Mouse (Mus musculus) lung, postnatal 25 days (tissue): ENCODE data around the gene Tent5c.
A peak's percentile ranks its signal among the peaks of the same experiment; 100 is the strongest.

Experiments
- DNase-seq: peaks from one replicate; pipeline ENCODE4 v3.0.0; 2022; ENCODE audit warnings: low spot score

The Tent5c gene

GRCm38 (mm10) chr3:100485390-100486132 is 3.6 kb downstream of the Tent5c start:
- DNase-seq = no peak

DNA sequence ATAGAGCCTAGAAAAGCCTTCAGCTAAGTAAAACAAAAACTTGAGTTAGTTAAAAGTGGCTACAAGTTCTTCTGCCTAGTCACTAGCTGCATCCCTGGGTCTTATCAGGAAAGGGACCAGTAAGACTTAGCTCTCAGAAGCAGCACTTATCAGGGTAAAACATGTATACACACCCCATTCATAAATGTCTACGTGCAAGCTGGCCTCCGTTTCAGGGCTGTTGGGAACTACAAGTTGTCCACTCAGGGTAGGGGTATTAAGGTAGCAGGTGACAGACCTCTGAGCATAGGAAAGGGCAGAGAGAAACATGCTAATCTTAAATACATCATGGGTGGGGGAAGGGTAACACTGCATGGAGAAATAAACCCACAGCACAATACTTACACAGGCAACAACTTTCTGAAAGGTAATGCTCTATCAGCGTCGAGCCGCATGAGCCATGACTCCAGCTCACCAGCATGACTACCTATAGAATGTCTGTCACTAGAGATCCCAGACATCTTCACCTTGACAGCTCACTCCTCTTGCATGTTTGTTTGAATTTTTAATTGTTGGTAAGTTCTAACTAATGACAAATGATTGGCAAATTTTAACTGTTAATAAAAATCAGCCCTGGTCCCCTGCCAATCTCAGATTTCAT is 6.0 kb downstream of the Tent5c start:
- no peak for DNase-seq

GRCm38 (mm10) chr3:100482324-100482911 is 6.7 kb downstream of the Tent5c start:
- DNase-seq = no peak

GRCm38 (mm10) chr3:100480251-100481005 is 8.7 kb downstream of the Tent5c start:
- no peak for DNase-seq

DNA sequence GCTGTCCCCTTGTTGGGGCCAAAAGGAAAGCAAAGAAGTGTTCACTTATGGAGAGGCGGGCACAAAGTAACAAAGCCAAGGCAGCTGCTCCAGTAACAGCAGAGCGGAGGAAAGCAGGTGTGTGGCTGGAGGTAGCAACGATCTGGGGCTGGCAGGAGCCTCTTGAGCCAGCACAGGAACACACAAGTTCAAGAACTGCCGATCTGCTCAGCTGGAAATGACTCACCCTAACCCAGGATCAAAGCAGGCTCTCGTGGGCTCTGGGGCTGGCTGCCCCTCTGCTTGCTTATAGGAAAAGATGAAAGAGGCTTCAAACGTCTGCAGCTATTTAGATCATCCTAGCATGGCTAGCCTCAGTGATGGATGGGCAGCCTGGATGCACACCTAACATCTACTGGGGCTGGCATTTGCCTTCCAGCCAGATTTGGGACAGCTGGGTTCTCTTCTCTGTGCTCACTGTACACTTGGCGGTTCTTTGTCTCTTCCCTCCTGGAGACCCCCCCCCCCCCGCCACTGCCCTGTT is 14.1 kb downstream of the Tent5c start:
- no peak for DNase-seq

DNA sequence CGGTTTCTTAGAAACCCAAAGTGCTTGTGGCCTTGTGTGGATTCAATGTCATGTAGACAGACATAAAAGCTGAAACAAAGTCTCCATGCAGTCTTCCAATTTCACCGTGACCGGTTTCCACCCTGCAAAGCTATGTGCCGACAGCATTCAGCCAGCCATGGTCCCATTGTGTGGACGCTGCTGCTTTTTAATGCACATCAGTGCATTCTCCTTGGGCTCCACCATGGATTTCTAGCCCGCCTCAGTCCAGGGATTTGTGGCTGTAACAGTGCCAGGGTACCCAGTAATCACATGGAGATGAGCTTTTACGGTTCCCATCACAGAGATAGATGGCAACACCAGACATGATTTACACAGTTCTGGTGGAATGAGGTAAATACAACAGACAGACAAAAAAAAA is 14.6 kb downstream of the Tent5c start:
- no peak for DNase-seq

GRCm38 (mm10) chr3:100473146-100473545 is 16.0 kb downstream of the Tent5c start:
- DNase-seq = no peak

DNA sequence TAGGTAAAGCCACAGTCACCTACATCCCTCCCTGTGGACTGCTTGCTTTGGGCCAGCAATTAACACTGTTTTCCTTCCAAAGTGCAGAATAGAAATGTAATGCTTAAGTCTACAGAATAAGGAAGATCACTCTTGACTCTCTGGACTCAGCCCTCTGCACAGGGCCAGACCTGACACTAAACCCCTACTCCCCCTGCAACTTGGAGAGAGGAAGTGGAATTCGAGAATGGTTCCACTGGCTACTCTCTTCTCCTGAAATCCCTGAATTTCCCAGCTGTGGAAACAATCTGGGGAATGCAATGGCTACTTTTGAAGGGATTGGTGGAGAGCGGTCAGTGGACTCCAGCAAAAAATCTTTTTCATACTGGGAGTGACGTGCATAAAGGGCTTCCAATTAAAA is 18.2 kb downstream of the Tent5c start:
- DNase-seq = no peak

DNA sequence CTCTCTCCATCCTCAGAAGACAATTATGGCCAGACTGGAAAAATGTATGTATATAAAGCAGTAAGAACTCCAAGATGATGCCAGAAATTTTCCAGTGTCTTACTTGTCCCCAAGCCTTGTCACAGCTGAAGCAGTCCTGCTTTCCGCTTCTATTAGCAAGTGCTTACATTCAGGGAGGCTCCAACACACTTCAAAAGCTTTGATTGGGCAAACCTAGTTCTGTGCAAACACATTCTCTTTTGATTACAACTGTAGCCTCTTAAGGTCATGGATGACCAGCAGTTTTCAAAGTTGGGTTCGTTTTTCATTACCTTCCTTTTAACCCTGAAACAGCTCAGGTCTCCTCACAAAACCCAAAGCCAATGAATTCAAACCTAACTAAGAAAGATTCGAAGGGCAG is 19.0 kb downstream of the Tent5c start:
- DNase-seq = no peak

DNA sequence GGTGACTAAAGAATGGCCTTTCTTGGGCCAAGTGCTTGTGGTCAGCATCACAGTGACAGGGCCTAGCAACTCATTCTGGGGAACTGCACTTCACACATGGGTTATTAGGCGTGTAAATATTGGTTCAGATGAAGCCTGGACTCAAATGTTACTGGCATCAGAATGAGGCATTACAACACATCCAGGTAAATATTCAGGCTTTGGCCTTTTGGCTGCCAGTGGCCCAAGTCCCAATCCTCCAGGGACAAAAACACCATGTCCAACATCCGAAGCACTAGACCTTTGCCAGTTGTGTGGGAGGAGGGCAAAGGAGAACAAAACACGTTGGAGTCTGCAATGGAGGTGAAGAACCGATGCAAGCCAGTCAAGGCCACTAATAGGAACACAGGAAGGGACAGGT is 22.6 kb downstream of the Tent5c start:
- DNase-seq = no peak

DNA sequence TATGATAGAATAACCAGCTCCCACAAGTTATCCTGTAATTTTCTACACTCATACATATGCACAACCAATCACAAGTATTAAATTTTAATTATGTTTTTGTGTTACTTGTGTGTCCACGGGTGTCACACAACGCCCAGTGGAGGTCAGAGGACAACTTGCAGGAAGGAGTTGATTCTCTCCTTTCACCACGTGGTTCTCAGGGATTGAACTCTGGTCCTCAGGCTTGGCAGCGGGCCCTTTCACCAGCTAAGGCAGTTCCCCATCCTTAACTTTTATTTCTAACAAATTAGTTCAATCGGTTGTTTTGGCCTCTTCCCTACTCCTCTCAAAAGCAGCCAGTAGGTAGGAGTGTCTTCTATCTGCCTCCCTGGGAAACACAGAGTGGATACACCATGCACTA is 24.5 kb downstream of the Tent5c start:
- no peak for DNase-seq

DNA sequence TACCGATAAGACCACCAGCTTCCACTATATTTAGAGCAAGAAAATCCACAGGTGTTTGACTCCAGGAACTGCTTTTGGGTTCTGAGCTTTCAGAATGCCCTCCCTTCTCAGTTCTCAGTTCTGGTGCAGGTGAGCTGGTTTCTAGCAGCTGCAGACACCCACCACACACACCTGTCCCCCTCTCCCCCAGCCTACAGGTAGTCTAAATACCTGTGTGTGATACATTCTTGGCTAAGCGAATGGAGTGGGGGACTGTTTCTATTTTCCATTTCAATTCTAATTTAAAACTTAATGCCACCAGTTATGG is 25.2 kb downstream of the Tent5c start:
- DNase-seq = no peak

GRCm38 (mm10) chr3:100463160-100463958 is 25.8 kb downstream of the Tent5c start:
- no peak for DNase-seq

- no peak for DNase-seq
Observed at GRCm38 (mm10) chr3:100462235-100463083, 26.7 kb downstream of the Tent5c start.

DNA sequence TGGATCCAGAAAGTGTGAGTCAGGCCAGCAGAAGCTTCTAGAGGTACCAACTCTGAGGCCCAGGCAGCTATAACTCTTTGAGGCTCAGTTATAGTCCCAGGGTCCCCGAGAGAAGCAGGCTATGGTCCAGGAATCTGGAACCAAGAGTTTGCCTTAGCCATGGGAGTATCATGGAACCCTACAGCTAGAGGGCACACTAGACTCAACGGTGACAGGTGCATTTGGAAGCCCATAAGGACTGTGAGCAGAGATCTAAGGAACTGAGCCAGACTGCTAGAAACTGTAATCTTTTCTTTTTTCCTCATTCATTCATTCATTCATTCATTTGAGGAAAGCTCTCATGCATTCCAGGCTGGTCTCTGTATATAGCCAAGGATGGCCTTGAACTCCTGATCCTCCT is 28.6 kb downstream of the Tent5c start:
- no peak for DNase-seq

- no peak for DNase-seq
Observed at GRCm38 (mm10) chr3:100443798-100444500, 45.2 kb downstream of the Tent5c start.

- no peak for DNase-seq
Observed at GRCm38 (mm10) chr3:100442499-100442898, 46.6 kb downstream of the Tent5c start.

- DNase-seq = peak; percentile 12
Observed at GRCm38 (mm10) chr3:100440754-100441153, 48.4 kb downstream of the Tent5c start.

DNA sequence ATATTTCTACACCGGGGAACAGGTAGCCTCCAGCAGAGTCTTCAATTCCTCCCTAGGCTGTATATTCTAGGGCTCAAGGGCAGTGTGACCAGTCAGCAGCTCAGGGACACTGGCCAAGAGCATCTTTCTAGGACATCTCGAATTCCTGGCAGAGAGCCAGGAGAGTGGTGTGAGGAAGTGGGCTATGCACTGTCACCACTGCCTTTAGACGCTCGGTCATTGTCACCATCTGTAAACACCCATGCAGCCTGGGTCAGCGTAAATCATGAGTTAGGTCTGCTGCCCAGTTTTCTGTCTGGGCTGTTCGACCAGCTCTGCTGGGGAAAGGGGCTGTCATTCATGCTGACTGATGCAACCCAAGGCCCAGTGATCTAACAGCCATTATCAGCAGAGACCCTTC is 49.1 kb downstream of the Tent5c start:
- DNase-seq = peak; percentile 14

GRCm38 (mm10) chr3:100439088-100439487 is 50.0 kb downstream of the Tent5c start:
- DNase-seq = peak; percentile 15
